Mouse (Mus musculus) ZHBTc4 (cell line): ENCODE measurements around the gene Tarbp2.

Experiments used
- DNase-seq: peaks from one replicate; pipeline ENCODE4 v3.0.0-alpha.2; 2011; ENCODE audit warnings: low read depth, low spot score

Gene Tarbp2

DNA sequence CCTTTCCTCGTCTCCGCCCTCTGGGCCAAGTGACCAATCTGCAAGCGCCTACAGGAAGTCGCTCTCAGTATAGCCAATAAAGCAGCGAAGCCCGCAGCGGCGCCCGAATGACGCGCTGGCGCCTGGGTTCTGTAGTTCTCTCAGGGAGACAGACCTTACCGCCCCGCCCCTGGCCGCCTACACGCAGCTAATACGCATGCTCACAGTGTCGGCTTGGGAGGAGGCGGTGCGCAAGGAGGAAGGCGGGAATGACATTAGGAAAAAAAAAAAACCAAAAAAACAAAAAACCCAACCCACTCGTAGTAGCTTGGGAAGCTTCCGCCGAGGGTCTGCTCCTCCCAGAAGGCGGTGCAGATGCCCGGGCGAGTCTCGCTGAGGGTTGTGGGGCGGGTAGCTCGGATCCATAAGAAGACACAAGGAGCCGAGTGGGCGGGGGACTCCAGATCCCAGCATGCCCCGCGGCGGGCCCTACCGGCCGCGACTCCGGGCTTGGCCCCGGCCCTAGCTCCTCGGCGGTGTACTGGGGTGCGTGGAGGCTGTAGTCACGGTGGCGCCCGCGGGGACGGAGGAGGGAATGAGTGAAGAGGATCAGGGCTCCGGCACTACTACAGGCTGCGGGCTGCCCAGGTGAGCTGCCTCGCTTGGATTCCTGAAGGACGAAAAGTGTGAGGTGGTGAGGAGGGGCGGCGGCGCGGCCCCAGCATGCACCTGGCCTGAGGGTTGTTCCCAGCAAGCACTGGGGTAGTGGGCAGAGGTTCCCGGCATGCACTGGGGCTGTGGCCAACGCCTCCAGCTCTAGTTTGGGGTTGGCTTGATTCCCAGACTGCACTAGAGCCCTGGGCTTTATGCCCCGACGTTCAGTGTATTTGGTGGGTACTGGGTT is at the start of gene Tarbp2:
TSS of gene Tarbp2 (plus strand) at position 217 of the 883 bp plus-strand sequence.
- peak; percentile 100 for DNase-seq

DNA sequence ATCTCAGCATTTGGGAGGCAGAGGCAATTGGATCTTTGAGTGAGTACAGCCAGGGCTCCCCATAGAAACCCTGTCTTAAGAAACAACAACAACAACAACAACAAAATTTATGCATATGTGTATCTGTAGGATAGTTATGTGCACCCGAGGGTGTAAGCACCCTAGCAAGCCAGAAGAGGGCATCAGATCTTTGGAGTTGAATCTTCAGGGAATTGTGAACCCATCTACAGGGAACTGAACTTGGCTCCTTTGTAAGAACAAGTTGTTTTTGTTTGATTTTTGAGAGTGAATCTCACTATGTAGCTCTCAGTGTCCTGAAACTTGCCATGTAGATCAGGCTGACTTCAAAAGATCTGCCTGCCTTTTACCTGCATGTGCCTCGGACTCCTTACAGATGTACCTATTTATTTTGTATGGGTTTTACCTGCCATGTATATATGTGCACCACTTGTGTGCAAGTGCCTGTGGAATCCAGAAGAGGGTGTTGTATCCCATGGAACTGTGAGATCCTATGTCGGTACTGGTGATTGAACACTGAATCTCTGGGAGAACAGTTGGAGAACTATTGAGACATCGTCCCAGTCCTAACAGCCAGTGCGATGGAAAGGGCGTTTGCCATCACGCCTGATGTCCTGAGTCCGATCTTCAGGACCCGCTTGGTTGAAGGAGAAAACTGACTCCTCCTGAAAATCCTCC is 49.2 kb upstream of the Tarbp2 start:
- DNase-seq, result peak; percentile 65

DNA sequence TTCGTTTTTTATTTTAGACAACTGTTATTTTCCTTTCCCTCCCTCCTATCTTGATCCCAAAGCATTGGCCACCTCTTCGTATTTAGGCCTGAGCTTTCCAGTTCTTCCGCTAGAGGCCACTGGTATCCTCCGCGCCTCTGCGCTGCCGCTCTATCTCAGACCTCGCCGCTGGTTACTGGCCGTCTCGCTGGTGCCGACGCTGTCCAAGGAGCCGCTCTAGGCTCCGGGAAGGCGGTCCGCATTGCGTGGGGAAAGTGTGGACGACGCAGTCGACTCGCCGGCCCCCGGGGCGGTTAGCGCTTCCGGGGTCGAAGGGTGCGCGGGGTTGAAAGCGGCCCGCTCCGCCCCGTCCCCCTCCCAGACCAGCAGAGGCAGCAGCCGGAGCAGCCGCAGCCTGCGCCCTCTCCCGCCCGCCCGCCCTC is 47.8 kb upstream of the Tarbp2 start, which contains the start of gene Pcbp2:
TSS of gene Pcbp2 (plus strand) at position 357 of the 422 bp plus-strand sequence.
- peak; percentile 99 for DNase-seq

DNA sequence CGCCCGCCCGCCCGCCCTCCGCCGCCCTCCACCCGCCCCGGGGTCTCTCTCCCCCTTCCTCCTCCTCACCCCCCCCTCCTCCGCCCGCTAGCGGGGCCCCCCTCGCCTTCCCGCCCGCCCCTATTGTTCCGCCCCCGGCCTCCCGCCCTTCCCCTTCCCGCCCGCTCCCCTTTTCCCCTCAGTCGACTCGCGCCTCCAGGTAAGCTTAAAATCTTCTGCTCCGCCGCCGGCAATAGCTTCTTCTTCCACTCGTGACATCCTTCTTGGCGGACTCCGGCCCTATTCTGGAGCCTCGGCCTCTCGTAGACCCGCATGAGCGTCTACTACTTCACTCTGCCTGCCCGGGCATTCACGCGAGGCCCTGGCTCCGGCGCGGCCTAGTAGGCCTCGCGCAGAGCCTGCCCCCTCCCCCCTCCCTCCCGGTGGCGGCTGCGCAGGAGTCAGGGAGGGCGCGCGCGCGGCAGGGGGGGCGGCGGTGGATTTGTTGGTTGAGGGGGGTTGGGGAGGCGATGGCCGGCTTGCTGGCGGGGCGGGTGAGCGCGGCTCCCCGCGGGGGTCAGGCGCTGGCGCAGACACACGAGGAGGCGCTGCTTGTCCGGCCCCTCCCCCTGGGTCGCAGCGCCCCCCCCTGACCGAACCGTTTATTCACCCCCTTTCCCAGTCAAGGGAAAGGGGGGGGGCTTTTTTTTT is 47.2 kb upstream of the Tarbp2 start:
- peak; percentile 91 for DNase-seq

GRCm38 (mm10) chr15:102471295-102471645 is 46.7 kb upstream of the Tarbp2 start:
- DNase-seq, result no peak

DNA sequence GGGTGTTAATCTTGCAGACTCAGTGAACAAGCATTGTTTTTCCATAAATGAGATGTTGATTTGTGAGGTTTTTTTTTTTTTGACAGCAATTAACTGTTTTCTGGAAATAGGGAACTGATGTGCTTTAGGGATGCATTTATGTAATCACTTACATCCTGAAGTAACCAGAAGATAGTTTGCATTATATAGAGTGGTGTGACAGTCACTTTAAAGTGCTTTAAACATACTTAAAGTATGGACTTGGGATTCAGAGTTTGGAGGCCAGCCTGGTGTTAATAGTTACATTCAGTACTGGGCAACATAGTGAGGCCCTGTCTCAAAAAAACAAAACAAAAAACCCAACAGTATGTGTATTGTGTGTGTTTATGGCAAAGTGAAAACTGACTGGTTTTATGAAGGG is 46.3 kb upstream of the Tarbp2 start:
- no peak for DNase-seq

GRCm38 (mm10) chr15:102473246-102473645 is 44.7 kb upstream of the Tarbp2 start:
- DNase-seq, result no peak

- no peak for DNase-seq
Measured at GRCm38 (mm10) chr15:102474520-102474919, 43.5 kb upstream of the Tarbp2 start.

- DNase-seq, result no peak
Measured at GRCm38 (mm10) chr15:102483136-102483535, 34.9 kb upstream of the Tarbp2 start.

- no peak for DNase-seq
Measured at GRCm38 (mm10) chr15:102485853-102486252, 32.1 kb upstream of the Tarbp2 start.

DNA sequence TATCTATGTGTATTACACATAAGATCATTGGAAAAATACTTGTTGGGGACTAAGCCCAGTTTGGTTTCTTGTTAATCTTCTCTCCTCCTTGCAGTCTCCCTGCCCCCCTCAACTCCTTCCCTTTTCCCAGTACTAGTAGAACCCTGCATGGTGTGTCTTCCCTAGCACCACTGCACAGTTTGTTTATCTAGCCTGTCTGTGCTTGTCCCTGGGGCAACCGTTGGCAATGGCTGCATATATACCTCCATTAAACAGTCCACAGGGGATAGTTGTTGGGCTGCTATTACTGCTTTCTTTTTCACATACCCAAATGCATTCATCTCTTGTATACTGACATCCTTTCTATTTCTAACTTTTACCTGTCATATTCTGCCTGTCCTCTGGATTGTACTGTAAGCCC is 30.3 kb upstream of the Tarbp2 start:
- no peak for DNase-seq

DNA sequence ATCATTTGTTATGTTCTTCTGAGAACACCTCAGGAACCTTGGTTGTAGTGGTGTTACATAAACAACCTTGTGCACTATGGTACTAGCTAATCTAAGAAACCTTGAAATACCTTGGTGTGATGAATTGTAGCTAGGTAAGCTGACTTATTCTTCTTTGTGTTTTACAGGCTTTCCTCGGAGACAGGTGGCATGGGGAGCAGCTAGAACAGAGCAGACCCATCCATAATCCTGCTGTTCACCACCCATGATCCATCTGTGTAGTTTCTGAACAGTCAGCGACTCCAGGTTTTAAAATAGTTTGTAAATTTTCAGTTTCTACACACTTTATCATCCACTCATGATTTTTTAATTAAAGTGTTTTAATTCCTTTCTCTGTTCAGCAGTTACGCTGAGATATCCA is 19.7 kb upstream of the Tarbp2 start:
- no peak for DNase-seq

- no peak for DNase-seq
Measured at GRCm38 (mm10) chr15:102499370-102499769, 18.6 kb upstream of the Tarbp2 start.

DNA sequence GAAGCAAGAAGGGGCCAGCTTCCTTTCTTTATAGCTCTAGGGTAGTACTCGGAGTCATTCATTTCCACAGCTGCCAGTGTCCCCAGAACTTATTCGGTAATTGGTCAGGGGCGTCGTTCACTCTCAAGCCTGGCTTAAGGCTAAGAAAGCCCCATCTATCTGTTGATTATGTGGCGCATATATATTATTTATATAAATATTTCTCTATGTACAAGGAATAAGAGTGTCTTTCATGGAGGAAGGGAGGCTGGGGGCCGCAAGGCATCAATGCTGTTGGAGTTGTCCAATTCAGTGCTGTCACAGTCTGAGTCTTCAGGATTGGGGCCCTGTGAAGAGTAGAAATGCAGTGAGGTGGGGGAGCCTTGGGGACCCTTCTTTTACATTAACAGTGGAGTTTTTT is 18.1 kb upstream of the Tarbp2 start:
- no peak for DNase-seq

DNA sequence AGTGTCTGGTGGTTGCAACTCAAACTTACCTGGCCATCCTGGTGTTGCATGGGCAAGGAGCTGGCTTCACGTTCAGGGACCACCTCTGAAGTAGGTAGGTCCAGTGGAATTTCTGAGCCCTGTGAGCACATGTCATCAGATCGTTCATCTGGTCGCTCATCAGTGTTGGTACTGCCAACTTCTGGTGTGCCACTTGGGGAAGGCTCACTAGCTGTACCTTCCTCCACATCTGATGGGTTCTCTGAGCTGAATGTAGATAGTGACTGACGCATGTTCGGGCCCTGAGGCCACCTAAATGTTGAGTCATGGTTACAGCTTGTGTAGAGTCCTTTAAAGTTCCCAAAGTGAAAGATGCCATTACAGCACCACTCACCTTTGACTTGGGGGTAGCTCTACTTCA is 17.5 kb upstream of the Tarbp2 start:
- no peak for DNase-seq

- no peak for DNase-seq
Measured at GRCm38 (mm10) chr15:102501084-102501814, 16.7 kb upstream of the Tarbp2 start.

GRCm38 (mm10) chr15:102502254-102502840 is 15.6 kb upstream of the Tarbp2 start:
- no peak for DNase-seq

- no peak for DNase-seq
Measured at GRCm38 (mm10) chr15:102503447-102503846, 14.5 kb upstream of the Tarbp2 start, which contains the start of gene Gm10337. Gene Gm10337 (plus strand): TSS chr15:102503722.

- DNase-seq, result no peak
Measured at GRCm38 (mm10) chr15:102503924-102504782, 13.8 kb upstream of the Tarbp2 start.
